Mouse (Mus musculus): Measurements from ENCODE around the gene Vmn2r27.

- TF ChIP-seq EP300 (IDR thresholded peaks at IDR 0.05; ENCODE audit: low read depth) (no peak), CTCF (IDR thresholded peaks at IDR 0.05; ENCODE audit: low read depth) (no peak)
Measured at GRCm38 (mm10) chr6:124149808-124150207, 81.8 kb downstream of the Vmn2r27 start.

Measured in liver, embryonic 14.5 days (tissue).